Mouse (Mus musculus): ENCODE measurements around the gene Plcd1. TPM values are rescaled to one million over a fixed set of nuclear protein-coding genes. Genes with fewer than 3 reads are reported as not detected.

Plcd1 gene
- polyA plus RNA-seq, 1 experiment from 2014 or later = 15.9 TPM

- H3K9ac ChIP-seq (ENCODE audit: low read depth, low read length) = no peak overlapping the region
- H3K4me3 ChIP-seq (ENCODE audit: low read depth, low read length) = no peak overlapping the region
- no peaks in the 10 kb centered on the region for H3K27me3 ChIP-seq (ENCODE audit: control insufficient read depth, insufficient read depth, low read depth, low read length)
- no peaks in the 10 kb centered on the region for H3K4me1 ChIP-seq (ENCODE audit: control insufficient read depth, insufficient read depth, low read length)
- no peak overlapping the region for H3K27ac ChIP-seq (ENCODE audit: low read length)
- H3K4me2 ChIP-seq (ENCODE audit: low read length) = no peak overlapping the region
- H3K9me3 ChIP-seq (replicated peaks; ENCODE audit: control insufficient read depth, low read length, poor library complexity, severe bottlenecking) = no peaks in the 10 kb centered on the region
- WGBS = 88% methylated on average over 17 of the region's 17 CpGs
- no peaks in the 10 kb centered on the region for H3K36me3 ChIP-seq (ENCODE audit: control insufficient read depth, insufficient read depth, low read length)
- ATAC-seq = no peak
These were observed 21.6 kb upstream of the Plcd1 start for GRCm38 (mm10) chr9:119114911-119115310.

GRCm38 (mm10) chr9:119110640-119111039 is 17.3 kb upstream of the Plcd1 start:
- Histone ChIP-seq H3K36me3 (ENCODE audit: control insufficient read depth, insufficient read depth, low read length) (no peaks in the 10 kb centered on the region), H3K4me1 (ENCODE audit: control insufficient read depth, insufficient read depth, low read length) (no peaks in the 10 kb centered on the region), H3K27me3 (ENCODE audit: control insufficient read depth, insufficient read depth, low read depth, low read length) (no peaks in the 10 kb centered on the region), H3K9ac (ENCODE audit: low read depth, low read length) (no peak overlapping the region), H3K9me3 (replicated peaks; ENCODE audit: control insufficient read depth, low read length, poor library complexity, severe bottlenecking) (no peaks in the 10 kb centered on the region), H3K27ac (ENCODE audit: low read length) (no peak overlapping the region), H3K4me3 (ENCODE audit: low read depth, low read length) (no peak overlapping the region), H3K4me2 (ENCODE audit: low read length) (no peak overlapping the region)
- no peak for ATAC-seq
- WGBS = 42% methylated on average over 3 of the region's 3 CpGs

DNA sequence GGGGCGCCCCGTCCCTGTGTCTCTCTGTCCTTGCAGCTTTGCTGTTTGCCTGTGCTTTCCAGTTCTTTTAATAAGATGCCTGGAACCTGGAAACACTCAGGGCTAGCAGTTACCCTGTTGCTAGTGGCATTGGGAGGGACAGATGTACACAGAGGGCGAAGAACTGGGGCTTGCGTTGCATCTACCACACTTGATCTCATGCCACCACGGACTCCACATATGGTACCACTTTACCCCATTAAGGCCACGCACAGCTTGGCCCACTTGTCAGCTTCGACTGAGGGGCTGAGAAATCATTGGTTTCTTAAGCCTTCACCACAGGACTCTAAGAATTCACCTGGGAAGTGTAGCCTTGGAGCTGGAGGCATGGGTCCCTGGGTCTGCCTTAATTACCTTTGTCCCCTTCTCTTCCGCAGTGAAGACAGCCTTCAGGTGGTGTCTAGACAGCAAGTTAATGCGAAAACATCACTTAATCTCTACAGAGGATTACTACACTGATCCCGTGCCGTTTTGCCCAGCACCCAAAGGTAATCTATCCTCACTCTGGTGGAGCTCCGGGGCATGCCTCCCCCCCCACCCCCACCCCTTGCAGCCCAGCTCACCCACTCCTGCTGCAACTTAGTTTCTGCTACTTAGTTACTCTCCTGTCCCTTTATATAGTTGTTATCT is 16.5 kb upstream of the Plcd1 start:
- Histone ChIP-seq H3K9me3 (replicated peaks; ENCODE audit: control insufficient read depth, low read length, poor library complexity, severe bottlenecking) (no peaks in the 10 kb centered on the region), H3K4me3 (ENCODE audit: low read depth, low read length) (no peak overlapping the region), H3K4me1 (ENCODE audit: control insufficient read depth, insufficient read depth, low read length) (no peaks in the 10 kb centered on the region), H3K36me3 (ENCODE audit: control insufficient read depth, insufficient read depth, low read length) (no peaks in the 10 kb centered on the region), H3K4me2 (ENCODE audit: low read length) (no peak overlapping the region), H3K27me3 (ENCODE audit: control insufficient read depth, insufficient read depth, low read depth, low read length) (no peaks in the 10 kb centered on the region), H3K9ac (ENCODE audit: low read depth, low read length) (no peak overlapping the region), H3K27ac (ENCODE audit: low read length) (no peak overlapping the region)
- WGBS = 50% methylated on average over 12 of the region's 12 CpGs
- no peak for ATAC-seq

DNA sequence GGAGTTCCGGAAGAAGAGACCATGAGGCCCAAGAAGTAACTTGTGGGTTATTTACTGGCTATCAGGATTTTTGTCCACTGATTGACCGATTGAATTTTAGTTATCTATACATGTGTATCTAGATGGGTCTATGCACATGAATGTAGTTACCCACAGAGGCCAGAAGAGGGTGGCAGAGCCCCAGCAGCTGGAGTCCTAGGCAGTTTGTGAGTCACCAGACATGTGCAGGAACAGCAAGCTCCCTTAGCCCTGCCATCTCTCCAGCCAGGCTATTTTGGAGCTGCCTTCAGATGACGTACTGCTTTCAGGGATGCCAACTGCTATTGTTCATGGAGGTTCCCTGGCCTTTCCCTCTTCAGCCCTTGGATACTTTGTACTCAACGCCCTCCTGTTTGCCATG is 14.3 kb upstream of the Plcd1 start:
- Histone ChIP-seq H3K4me2 (ENCODE audit: low read length) (no peak overlapping the region), H3K9me3 (replicated peaks; ENCODE audit: control insufficient read depth, low read length, poor library complexity, severe bottlenecking) (no peaks in the 10 kb centered on the region), H3K9ac (ENCODE audit: low read depth, low read length) (no peak overlapping the region), H3K4me1 (ENCODE audit: control insufficient read depth, insufficient read depth, low read length) (peaks cover 5% of the 10 kb centered on the region; the same call in 1 of the 2 replicates), H3K4me3 (ENCODE audit: low read depth, low read length) (no peak overlapping the region), H3K36me3 (ENCODE audit: control insufficient read depth, insufficient read depth, low read length) (no peaks in the 10 kb centered on the region), H3K27ac (ENCODE audit: low read length) (no peak overlapping the region), H3K27me3 (ENCODE audit: control insufficient read depth, insufficient read depth, low read depth, low read length) (peaks cover 10% of the 10 kb centered on the region)
- 91% methylated on average over 4 of the region's 4 CpGs for WGBS
- ATAC-seq = no peak

DNA sequence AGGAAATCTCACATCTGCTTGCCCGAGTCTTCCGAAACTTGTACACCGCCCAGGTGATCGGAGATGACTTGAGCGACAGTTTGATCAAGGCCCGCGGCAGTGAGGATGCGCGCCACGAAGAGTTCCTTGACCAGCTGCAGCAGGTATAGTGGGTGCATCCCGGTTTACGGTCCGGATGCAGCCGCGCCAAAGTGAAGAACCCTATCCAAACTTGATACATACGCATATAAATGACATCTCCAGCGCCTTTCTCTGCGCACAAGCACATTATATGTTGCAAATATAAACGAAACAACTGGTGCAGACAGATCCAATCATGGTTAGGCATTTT is 9.4 kb upstream of the Plcd1 start:
- H3K4me1 ChIP-seq (ENCODE audit: control insufficient read depth, insufficient read depth, low read length) = peaks cover 9% of the 10 kb centered on the region
- no peaks in the 10 kb centered on the region for H3K9me3 ChIP-seq (replicated peaks; ENCODE audit: control insufficient read depth, low read length, poor library complexity, severe bottlenecking)
- H3K27me3 ChIP-seq (ENCODE audit: control insufficient read depth, insufficient read depth, low read depth, low read length) = peaks cover 10% of the 10 kb centered on the region
- peak overlapping the region; percentile 58 for H3K4me3 ChIP-seq (ENCODE audit: low read depth, low read length)
- peak overlapping the region; percentile 62 for H3K9ac ChIP-seq (ENCODE audit: low read depth, low read length)
- 3% methylated on average over 19 of the region's 19 CpGs for WGBS
- ATAC-seq = no peak; the same call in 1 of the 2 replicates
- H3K27ac ChIP-seq (ENCODE audit: low read length) = no peak overlapping the region
- H3K4me2 ChIP-seq (ENCODE audit: low read length) = peak overlapping the region; percentile 84
- no peaks in the 10 kb centered on the region for H3K36me3 ChIP-seq (ENCODE audit: control insufficient read depth, insufficient read depth, low read length)

DNA sequence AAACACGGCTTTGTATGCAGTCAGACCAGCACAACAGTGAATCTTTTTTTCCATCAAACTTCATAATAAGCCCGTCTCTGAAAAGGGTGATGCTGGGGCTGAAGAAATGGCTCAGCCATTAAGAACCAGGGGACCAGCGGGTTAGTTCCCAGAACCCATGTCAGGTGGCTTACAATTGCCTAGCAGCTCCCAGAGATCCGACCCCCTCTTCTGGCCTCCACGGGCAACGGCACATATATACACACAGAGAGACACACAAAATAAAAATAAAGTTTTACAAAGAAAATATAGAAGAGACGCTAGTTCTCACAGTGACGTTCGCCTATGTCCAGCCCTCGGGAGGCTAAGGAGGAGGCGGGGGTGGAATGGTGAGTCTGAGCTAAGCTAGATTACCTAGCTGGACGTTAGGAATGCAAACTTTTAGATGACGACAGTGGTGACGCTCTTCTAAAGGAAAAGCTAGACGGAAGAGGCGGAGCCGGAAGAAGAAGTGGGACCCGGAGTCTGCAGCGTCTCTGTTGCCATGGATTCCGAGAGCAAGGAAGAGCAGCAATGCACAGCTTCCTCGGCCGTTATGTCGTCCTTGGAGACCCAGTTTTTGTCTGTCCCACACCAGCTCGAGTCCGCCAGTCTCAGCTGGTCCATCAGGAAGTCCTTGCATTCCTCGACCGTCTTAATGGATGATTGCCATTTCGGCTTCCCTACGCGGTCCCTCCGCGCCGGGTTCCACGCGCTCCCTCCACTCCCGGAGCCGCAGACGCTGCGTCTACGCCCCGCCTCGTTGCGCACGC is 8.9 kb upstream of the Plcd1 start, which contains the start of gene Dlec1:
Gene Dlec1, plus strand, starts transcription at position 487 of the 791 bp plus-strand sequence.
- H3K4me2 ChIP-seq (ENCODE audit: low read length) = peak within 1 kb of the TSS; percentile 84

GRCm38 (mm10) chr9:119100177-119100898 is 7.0 kb upstream of the Plcd1 start:
- Histone ChIP-seq H3K4me1 (ENCODE audit: control insufficient read depth, insufficient read depth, low read length) (peaks cover 9% of the 10 kb centered on the region), H3K27ac (ENCODE audit: low read length) (no peak overlapping the region), H3K4me2 (ENCODE audit: low read length) (no peak overlapping the region), H3K36me3 (ENCODE audit: control insufficient read depth, insufficient read depth, low read length) (no peaks in the 10 kb centered on the region), H3K9ac (ENCODE audit: low read depth, low read length) (no peak overlapping the region), H3K27me3 (ENCODE audit: control insufficient read depth, insufficient read depth, low read depth, low read length) (peaks cover 10% of the 10 kb centered on the region), H3K4me3 (ENCODE audit: low read depth, low read length) (no peak overlapping the region), H3K9me3 (replicated peaks; ENCODE audit: control insufficient read depth, low read length, poor library complexity, severe bottlenecking) (no peaks in the 10 kb centered on the region)
- no peak for ATAC-seq
- 18% methylated on average over 15 of the region's 15 CpGs for WGBS

More for the DNA sequence above, 8.9 kb upstream of the Plcd1 start, which contains the start of gene Dlec1:
- peak within 1 kb of the TSS; percentile 62 for H3K9ac ChIP-seq (ENCODE audit: low read depth, low read length)
- peak within 1 kb of the TSS; percentile 58 for H3K4me3 ChIP-seq (ENCODE audit: low read depth, low read length)
- no peak within 1 kb of the TSS for H3K27ac ChIP-seq (ENCODE audit: low read length)
- no peaks in the 10 kb centered on the region for H3K9me3 ChIP-seq (replicated peaks; ENCODE audit: control insufficient read depth, low read length, poor library complexity, severe bottlenecking)
- H3K27me3 ChIP-seq (ENCODE audit: control insufficient read depth, insufficient read depth, low read depth, low read length) = peaks cover 10% of the 10 kb centered on the region
- H3K4me1 ChIP-seq (ENCODE audit: control insufficient read depth, insufficient read depth, low read length) = peaks cover 9% of the 10 kb centered on the region
- no peaks in the 10 kb centered on the region for H3K36me3 ChIP-seq (ENCODE audit: control insufficient read depth, insufficient read depth, low read length)
- 3% methylated on average over 44 of the region's 44 CpGs for WGBS
- peak; percentile 92 for ATAC-seq

DNA sequence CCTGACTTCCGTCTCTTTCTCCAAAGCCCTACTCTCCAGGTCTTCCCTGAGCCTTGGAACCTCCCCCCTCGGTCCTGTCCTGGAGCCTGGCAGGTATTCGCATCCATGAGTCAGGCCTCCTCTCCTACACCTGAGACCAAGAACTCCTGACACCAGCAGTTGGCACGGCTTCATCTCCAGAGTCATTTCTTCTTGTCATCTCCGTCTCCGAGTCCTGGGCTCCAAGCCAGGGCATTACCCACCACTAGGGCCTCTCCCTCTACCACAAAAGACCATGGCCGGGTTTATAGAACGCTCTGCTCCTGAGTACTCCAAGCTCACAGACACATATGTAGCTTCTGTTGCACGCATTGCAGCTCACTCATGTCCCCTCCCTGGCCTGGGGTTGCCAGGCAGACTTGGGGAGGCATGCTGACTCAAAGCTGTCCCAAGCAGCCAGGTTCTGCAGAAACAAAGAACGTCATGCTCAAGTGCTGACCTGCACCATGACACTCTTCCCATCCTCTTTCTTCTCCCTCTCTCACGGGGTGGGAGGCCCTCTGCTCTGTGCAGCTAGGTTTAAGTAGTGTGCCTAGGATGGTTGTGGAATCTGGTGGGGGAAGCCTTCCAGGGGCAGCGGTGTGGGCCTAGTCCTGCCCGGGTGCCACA is 1.3 kb upstream of the Plcd1 start:
- ATAC-seq = no peak
- no peaks in the 10 kb centered on the region for H3K9me3 ChIP-seq (replicated peaks; ENCODE audit: control insufficient read depth, low read length, poor library complexity, severe bottlenecking)
- H3K27ac ChIP-seq (ENCODE audit: low read length) = no peak overlapping the region
- no peak overlapping the region for H3K4me2 ChIP-seq (ENCODE audit: low read length)
- H3K27me3 ChIP-seq (ENCODE audit: control insufficient read depth, insufficient read depth, low read depth, low read length) = peaks cover 9% of the 10 kb centered on the region; the same call in 1 of the 2 replicates
- H3K4me1 ChIP-seq (ENCODE audit: control insufficient read depth, insufficient read depth, low read length) = peaks cover 9% of the 10 kb centered on the region; the same call in 1 of the 2 replicates
- no peak overlapping the region for H3K4me3 ChIP-seq (ENCODE audit: low read depth, low read length)
- H3K36me3 ChIP-seq (ENCODE audit: control insufficient read depth, insufficient read depth, low read length) = no peaks in the 10 kb centered on the region
- H3K9ac ChIP-seq (ENCODE audit: low read depth, low read length) = no peak overlapping the region
- 66% methylated on average over 13 of the region's 13 CpGs for WGBS

Data from midbrain, embryonic 16.5 days (tissue).